Mouse (Mus musculus) macrophage (primary cell): ENCODE results near the gene Icam1. TPM values are rescaled to one million over a fixed set of nuclear protein-coding genes. Genes with fewer than 3 reads are reported as not detected.

Experiments
- H3K27ac ChIP-seq: fragments of 350-480 bp; formaldehyde crosslinking; 2 replicates; pipeline ENCODE4 v1.9.0; 2021
- H3K36me3 ChIP-seq: fragments of 350-480 bp; formaldehyde crosslinking; 2 replicates; pipeline ENCODE4 v1.9.0; 2021; ENCODE audit errors: inconsistent target
- H3K4me3 ChIP-seq: fragments of 350-480 bp; formaldehyde crosslinking; 2 replicates; pipeline ENCODE4 v1.9.0; 2021; ENCODE audit errors: inconsistent target
- H3K79me2 ChIP-seq: fragments of 350-480 bp; formaldehyde crosslinking; 2 replicates; pipeline ENCODE4 v1.9.0; 2021; ENCODE audit errors: inconsistent target
- WGBS: methylation state at CpG from one replicate; pipeline ENCODE4 v1.1.7; 2026; ENCODE audit warnings: inconsistent platforms; ENCODE audit not compliant: missing documents; 5-methylcytosine and 5-hydroxymethylcytosine counted together
- polyA plus RNA-seq: library from polyadenylated mRNA; stranded (reverse); fragments of 250-400 nt; gene quantifications from 3 replicates; pipeline ENCODE4 v1.2.4, GENCODE M21; 2018; ENCODE audit warnings: inconsistent platforms

The Icam1 gene
- polyA plus RNA-seq, 1 experiment from 2014 or later: 39.2 TPM

DNA sequence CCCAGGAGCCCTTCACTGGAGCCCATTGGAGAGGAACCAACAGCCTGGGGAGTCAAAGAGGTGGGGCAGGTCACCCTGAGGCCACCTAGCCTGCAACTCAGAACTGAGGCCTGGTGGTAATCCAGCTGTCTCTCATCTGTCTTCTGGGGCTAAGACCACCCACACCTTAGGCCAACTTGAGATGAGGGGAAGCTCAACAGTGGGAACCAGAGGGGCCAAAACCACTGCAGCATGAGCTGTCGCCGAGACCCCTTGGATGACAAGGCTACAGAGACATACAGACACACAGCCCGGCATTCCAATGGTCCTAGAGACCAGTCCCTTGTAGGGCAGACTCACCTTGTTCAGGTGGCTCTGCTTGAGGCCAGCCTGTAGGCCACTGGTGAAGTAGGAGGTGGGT lies 59.8 kb downstream of the Icam1 start:
- 95% methylated on average over 3 of the region's 3 CpGs for WGBS
- Histone ChIP-seq H3K27ac (no peak overlapping the region), H3K79me2 (peaks cover 24% of the 10 kb centered on the region), H3K4me3 (no peak overlapping the region), H3K36me3 (peaks cover 50% of the 10 kb centered on the region)

Other genes with a start within 250 kb of the Icam1 start
- gene Col5a3, start 200.9 kb upstream of the Icam1 start, polyA plus RNA-seq: not detected in 3 replicates
- not detected in 3 replicates for gene Rdh8, start 197.5 kb upstream of the Icam1 start, polyA plus RNA-seq
- gene A230050P20Rik, start 147.3 kb upstream of the Icam1 start, polyA plus RNA-seq: 9.0 to 17.6 TPM (median 12.0 TPM) in 3 replicates
- 0.46 to 2.3 TPM (median 1.8 TPM) in 3 replicates for gene Angptl6, start 136.3 kb upstream of the Icam1 start, polyA plus RNA-seq
- gene Ppan, start 127.8 kb upstream of the Icam1 start, polyA plus RNA-seq: 9.3 to 35.0 TPM (median 13.9 TPM) in 3 replicates
- 76.8 to 138 TPM (median 100 TPM) in 3 replicates for gene Eif3g, start 117.4 kb upstream of the Icam1 start, polyA plus RNA-seq
- gene Dnmt1, start 56.1 kb upstream of the Icam1 start, polyA plus RNA-seq: 37.5 to 90.6 TPM (median 56.1 TPM) in 3 replicates
- 16.4 to 43.0 TPM (median 32.4 TPM) in 3 replicates for gene S1pr2, start 39.2 kb upstream of the Icam1 start, polyA plus RNA-seq
- 27.9 to 56.9 TPM (median 50.5 TPM) in 3 replicates for gene Mrpl4, start 13.2 kb upstream of the Icam1 start, polyA plus RNA-seq
- not detected in 3 replicates for gene Icam4, start 13.4 kb downstream of the Icam1 start, polyA plus RNA-seq
- gene Icam5, start 16.1 kb downstream of the Icam1 start, polyA plus RNA-seq: 0.04 to 0.12 TPM (median 0.09 TPM) in 3 replicates
- gene Zglp1, start 51.1 kb downstream of the Icam1 start, polyA plus RNA-seq: not detected in 3 replicates
- gene Gm49373, start 57.1 kb downstream of the Icam1 start, polyA plus RNA-seq: 0.22 TPM in 1 of 3 replicates, not detected in the others
- gene Fdx1l, start 57.6 kb downstream of the Icam1 start, polyA plus RNA-seq: 22.6 to 65.1 TPM (median 36.6 TPM) in 3 replicates
- 0.88 to 8.1 TPM (median 2.0 TPM) in 3 replicates for gene Gm38431, start 76.0 kb downstream of the Icam1 start, polyA plus RNA-seq
- gene Raver1, start 76.0 kb downstream of the Icam1 start, polyA plus RNA-seq: 24.3 to 37.8 TPM (median 28.2 TPM) in 3 replicates
- 22.8 to 47.7 TPM (median 23.6 TPM) in 3 replicates for gene Tyk2, start 115.3 kb downstream of the Icam1 start, polyA plus RNA-seq
- 166 to 206 TPM (median 199 TPM) in 3 replicates for gene Cdc37, start 134.0 kb downstream of the Icam1 start, polyA plus RNA-seq
- gene Pde4a, start 149.7 kb downstream of the Icam1 start, polyA plus RNA-seq: 6.5 to 7.1 TPM (median 6.8 TPM) in 3 replicates
- gene Keap1, start 223.4 kb downstream of the Icam1 start, polyA plus RNA-seq: 27.5 to 46.5 TPM (median 35.7 TPM) in 3 replicates
- gene S1pr5, start 232.5 kb downstream of the Icam1 start, polyA plus RNA-seq: not detected in 3 replicates
- 4.0 to 14.4 TPM (median 12.6 TPM) in 3 replicates for gene Atg4d, start 249.3 kb downstream of the Icam1 start, polyA plus RNA-seq